Mouse (Mus musculus) liver (tissue): Measurements from ENCODE around the gene Fosl2.

ENCODE experiments used
- DNase-seq: peaks from one replicate; pipeline ENCODE4 v3.0.0-alpha.2; 2020; ENCODE audit warnings: mixed read lengths

The Fosl2 gene

DNA sequence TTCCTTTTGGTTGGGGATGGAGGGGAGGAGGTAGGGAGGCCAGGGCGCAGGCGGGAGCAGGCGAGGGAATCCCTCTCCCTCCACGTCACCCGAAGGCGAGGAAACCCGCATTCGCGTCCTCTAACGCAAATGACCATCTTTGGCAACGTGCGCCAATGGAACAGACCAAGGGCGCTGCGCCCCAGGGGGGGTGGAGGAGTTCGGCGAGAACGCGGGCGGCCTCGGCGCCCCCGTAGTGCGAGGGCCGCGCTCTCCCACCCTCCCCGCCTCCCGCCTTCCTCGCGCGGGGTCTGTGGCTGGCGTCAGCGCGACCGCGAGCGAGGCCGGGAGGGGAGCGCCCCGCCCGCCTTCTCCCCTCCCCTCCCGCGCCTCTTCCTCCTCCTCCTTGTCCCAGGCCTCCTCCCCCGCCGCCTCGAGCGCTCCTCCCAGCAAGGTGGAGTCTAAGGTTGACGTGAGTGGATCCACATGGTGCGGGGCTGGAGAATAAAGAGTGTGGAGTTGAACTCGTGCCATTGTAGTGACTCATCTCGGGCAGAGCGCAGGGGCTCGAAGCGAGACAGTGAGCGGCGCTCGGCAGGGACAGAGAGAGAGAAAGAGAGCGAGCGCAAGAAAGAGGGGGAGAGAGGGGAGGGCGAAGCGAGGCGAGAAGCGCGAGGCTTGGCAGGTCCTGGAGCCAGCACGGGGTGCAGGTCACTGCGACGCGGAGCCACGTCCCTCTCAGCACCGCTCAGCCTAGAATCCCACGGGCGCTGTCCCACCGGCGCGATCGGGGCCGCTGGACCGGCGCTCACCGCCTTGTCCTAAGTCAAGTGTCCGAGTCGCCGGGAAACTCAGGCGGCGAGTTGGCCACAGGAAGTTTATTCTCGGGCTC lies at the start of gene Fosl2:
Gene Fosl2 (plus strand): TSS at position 466 of the 871 bp plus-strand sequence.
- DNase-seq, result peak; percentile 84

DNA sequence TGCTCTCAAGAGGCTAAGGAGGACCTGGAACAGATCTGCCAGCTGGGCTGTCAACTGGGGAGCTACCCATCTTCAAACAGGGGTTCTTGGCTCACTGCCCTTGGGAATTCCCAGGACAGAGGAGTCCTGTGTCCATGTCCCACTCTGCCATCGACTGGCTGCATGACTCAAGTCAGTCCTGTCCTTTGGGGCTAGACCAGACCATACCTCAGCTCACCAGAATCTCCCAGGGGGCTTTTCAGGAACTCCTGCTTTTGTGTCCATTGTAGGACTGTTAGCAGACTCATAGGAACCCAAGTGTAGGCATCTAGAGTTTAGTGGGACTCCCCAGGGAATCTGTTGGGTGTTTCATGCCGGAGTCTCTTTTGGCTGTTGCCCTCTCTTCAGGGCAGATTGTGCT lies 49.6 kb upstream of the Fosl2 start:
- DNase-seq, result no peak

DNA sequence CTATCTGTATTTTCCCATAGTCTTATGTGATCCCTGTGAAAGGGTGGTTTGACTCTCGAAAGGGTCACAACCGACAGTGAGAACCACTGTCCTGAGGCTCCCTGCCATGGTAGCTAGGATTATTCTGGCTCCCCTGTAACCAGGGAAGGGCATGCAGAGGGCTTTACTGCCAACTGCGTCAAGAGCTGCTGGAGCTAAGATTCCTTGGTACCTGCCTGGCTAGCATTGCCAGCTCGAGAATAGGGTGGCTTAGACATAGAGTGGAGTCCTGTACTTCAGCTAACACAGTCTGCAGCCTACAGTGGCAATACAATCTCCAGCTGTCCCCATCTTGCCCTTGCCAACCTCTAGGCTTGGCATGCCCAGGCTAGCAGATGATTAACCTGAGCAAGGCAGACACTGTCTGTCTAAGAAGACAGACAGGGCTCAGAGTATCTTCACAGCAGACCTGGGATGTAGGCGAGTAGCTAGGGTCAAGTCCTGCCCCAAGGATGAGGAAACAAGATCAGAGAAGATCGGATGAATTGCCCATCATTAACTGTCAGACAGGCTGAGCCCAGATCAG lies 49.0 kb upstream of the Fosl2 start:
- DNase-seq, result no peak

DNA sequence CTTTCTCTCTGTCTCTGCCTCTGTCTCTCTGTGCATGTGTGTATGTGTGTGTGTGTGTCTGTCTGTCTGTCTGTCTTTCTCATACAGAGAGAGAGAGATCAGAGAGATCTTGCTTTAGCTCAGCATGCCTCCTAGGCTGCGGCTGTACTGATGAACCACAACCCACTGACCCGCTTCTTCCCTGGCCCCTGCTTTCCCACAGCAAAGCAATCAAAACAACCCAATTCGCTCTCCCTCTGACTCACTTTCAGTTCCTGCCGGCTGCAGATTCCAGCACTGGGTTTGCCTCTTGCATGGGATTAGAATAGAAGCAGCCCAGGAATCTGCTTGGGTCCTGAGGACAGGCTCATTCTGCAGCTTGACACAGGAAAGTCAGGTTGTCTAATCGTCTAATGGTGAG lies 46.1 kb upstream of the Fosl2 start:
- no peak for DNase-seq

DNA sequence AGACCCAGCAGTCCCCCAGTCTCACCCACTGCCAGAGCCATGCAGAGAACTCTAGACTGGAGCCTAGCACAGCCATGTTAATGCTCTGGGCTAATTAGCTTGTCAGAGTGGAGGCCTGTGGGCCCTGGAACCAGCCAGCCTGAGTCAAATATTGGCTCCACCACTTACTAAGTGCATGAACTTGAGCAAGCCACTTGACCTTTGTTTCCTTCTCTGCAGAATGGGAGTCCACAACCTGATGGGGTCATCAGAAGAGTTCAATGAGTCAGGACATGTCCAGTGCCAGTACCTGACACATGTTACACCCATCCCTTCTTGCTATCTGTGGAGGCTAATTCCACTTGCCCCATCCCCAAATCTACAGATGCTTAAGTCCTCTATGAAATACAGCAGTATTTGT lies 43.3 kb upstream of the Fosl2 start:
- no peak for DNase-seq

DNA sequence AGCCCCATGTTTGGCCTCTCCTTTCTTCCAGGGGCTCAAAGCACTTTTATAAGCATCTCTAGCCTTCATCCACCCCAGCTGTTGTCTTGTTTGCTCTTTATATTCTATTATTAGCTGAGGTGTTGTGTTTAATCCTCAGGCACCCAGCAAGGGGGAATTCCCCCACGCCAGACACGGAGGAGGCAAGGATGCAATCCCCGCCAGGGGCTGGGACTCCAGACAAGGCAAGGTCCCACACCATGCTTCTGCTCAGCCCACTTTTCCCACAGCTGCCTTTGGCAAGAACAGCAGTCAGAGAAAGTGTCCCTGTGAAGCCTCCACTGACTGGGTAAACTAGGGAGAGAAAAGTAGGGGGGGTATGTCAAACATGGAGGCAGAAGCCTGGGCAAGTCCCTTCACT lies 36.9 kb upstream of the Fosl2 start:
- no peak for DNase-seq

DNA sequence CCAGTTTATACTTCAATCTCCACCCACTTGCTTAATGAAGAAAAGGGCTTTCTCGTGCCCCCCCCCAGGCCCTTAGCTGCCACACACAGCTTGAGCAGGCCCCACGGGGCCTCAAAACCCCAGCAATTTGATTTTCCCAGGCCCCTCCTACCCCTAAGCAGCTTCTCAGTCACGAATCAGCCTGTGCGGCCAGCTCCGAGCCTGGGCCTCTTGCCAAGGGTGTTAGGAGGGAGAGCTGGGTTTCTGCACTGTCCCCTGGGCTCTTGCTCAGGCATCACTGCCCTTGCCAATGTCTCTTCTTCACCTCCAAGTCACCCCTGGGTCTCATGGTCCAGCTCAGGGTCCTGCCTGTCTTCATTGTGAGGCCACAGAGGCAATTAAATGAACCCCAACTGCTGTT lies 33.1 kb upstream of the Fosl2 start:
- peak; percentile 32 for DNase-seq

DNA sequence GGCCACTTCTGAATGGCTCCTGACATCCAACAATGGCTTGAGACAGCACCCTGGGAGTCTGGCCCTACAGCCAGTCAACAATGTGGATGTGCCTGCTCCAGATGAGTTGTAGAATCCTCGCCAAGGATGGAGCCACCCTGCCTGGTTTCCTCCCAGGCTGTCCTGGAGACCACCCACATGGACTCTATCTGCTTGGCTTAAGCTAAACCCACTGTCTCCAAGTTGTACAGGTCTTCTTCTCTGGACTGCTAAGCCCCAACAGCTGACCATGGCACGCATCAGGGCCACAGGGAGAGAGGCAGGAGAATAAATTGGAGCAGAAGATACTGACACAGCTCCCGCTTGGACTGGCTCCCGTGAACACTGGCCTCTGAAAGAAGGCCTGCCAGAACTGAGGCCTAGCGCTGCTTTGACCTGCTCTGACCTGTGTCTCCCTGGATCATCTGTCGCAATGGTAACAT lies 32.6 kb upstream of the Fosl2 start:
- no peak for DNase-seq

DNA sequence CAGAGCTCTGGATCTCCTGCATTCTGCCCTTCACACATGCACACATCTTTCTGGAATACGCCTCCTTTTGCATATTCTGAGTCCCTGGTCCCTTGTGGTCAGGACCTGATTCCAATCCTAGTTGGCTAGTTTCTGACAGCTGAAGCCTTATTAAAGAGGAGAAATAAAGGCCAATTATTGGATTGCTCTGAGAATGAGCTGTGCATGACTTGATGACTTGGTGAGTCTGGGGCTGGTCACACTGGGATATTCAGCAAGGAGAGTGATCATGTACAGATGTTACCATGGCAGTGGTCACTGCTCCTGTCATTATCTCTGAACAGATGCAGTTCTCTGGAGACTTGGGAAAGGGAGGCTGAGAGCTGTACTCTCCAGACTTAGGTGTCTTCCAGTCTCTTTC lies 32.1 kb upstream of the Fosl2 start:
- DNase-seq, result no peak

DNA sequence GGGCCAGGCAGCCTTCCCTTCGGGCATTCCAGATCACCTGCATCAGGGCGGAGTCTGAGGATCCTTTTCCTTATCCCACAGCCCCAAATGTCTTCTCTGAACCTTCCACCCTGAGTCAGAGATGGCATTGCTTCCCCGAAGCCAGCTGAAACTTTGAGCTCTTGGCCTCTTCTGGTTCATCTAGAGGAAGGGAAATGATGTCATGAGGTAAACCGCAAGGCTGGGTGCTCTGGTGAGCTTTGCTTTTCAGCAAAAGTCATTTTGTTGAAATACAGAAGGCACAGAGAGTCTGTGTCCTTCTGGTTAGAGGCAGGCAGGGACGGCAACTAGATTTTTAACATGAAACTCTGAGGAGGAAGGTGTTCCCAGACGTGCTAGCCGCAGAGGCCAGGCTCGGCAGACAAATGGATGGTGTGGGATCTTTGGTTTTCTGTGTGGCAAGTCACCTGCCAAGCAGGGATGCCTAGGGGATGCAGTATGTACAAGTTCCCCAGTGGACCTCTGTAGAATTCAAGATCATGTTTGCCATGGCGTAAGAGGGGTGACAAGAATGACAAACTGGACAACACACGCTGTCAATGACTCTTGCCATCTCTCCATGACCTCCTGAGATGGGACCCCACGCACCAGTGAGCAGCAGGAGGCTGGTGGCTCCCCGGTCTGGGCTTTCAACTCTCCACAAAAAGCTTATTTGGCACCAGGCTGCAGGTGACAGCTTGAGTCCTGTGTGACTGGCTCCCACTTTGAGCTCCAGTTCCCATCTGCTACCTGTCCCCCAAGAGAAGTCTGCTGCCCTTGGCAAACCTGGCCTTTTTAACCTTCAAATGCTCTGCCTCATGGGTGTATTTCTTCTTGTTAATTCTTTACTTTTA lies 31.2 kb upstream of the Fosl2 start:
- no peak for DNase-seq

DNA sequence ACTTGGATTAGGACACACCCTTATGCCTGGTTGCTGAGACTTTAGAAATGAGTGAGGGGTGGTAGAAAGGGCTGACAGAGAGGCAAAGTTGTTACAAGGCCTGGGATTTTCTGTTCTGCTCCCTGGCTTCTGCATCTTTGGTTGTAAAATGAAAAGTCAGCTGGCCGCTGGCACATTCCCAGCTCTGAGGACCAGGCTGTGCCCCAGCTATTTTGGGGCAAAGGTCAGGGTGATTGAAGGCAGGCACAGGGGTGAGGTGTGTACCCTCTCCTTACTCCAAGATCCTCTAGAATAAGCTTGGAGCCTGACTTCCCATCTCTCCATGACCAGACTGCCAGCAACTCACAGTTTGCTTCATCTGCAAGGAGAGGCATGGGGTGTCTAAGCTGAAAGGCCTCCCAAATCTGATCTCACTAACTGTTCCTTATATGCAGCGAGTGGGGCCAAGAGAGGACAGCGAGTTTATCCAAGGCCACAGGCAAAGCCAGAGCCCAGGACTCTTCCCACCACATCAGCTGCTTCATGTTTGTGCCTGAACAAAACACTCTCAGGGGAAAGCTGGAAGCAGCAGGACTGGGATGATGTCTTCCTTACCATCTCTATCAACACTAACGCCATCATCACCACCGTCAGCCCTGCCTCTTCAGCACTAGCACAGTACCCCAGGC lies 29.0 kb upstream of the Fosl2 start:
- no peak for DNase-seq

DNA sequence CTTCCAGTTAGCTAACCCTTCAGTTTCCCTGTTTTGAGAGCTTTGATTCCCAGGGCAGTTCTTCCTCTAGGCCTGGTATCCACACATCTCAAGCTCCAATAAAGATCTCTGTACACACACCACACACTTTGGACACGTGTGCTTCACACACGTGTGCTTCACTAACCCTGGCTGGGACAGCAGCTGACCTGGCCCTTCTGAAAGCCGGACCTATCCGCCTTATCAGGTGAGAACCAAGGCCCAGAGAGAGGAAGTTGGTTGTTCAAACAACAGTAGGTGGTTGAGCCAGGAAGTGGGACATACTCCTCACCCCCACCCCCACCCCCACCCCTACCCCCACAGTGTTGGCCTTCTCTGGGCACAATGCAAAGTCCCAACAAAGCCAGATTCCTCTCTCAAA lies 24.9 kb upstream of the Fosl2 start:
- DNase-seq, result no peak

DNA sequence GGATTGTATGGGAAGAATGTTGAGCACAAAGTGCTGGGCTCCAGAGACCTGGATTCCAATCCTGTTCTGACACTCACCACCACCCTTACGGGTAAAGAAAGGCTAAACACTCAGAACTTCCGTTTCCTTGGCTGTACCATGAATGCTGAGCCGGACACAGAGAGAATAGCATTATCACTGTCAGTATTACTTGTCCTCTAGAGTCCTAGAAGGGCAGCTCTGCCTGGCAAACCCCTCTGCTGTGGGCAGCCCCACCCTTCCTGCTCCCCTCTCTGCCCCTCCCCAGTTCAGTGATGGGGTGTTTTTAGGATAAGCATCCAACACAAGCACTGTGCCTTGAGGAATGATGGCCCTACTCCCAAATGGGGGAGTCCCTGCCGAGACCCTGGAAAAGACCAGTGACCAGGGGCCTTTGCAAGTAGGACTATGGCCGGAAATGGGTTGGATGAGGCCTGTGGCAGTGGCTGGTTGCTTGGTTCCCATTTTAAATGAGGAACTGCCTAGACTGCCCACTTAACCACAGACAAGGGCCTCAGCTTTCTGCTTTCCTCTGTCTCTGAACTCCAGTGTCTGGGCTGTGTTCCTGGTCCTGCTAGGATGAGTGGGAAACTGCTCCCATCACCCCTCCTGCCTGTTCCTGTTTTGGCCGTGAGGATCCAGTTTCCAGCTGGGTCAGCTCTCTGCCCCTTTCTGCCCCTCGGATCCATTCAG lies 23.2 kb upstream of the Fosl2 start:
- peak; percentile 22 for DNase-seq

DNA sequence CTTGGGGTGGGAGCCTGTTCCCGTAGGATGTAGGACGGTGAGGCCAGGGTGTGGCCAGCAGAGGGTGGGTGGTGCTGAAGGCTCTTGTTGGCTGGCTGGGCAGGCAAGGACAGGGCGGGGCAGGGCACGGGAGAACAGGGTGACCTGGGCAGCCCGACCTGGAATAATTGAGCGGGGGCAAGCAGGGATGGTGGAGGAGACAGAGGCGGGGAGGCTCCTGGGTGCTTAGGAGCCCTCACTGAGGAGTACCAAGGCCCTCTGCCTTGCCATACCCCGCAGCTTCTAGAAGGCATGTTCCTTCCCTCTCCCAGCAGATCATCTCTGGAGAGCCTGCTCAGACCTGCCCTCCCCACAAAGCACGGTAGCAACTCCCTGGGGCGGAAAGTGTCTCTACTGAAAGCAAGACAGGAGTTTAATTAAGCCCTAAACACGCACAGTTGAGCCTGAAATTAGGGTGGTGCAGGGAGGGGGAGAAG lies 14.7 kb upstream of the Fosl2 start:
- DNase-seq, result no peak

DNA sequence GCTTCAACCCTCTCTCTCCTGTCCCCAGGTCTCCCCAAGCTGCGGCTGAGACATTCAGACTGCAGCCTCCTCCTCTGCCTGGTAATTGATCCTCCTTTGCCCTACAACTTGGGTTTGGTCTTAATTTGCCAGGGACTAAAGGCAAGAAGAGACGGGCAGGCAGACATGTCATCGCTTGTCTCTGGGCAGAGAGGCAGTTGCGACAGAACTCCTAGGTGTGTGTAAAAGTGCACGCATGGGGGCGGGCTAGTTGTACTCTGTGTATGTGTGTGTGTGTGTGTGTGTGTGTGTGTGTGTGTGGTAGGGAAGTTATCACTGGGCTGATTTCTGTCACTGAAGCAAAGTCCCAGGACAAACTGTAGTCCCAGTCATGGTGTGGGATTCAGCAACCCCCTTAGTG lies 13.7 kb upstream of the Fosl2 start:
- no peak for DNase-seq

DNA sequence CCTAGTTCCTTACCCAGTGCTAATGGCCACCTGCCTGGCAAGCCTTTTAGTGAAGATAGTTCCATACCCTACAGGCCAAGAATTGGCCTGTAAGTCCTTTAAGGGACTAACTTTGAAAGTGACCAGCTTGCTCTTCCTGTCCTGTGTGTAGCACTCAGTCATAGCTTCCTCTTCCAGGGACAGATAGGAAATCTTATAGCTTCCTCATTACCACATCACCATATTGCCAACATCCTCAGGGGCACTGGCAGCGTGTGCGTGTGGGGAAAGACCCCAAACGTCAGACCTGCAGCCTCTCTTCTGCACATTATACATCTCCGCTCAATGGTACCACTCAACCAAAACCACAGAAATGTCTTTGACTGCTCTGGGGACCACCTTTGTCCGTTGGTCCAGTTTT lies 13.2 kb upstream of the Fosl2 start:
- no peak for DNase-seq

DNA sequence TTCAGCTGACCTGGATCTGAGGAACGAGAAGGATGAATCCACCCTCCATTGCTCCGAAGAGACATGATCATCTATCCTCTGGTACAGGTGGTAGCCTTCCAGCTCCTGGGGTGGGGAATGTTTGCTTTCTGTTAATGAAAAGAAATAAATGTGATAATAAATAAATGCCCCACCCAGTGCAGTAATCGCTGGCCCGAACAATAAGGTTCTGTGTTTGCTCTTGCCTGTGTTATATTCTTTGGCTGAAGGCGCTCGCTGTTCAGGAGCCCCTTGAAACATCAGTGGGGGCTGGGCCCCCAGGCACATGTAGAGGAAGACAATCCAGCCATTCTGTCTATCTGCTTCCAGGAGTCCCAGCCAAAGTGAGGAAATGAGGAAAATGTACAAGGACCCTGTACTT lies 10.6 kb upstream of the Fosl2 start:
- no peak for DNase-seq

DNA sequence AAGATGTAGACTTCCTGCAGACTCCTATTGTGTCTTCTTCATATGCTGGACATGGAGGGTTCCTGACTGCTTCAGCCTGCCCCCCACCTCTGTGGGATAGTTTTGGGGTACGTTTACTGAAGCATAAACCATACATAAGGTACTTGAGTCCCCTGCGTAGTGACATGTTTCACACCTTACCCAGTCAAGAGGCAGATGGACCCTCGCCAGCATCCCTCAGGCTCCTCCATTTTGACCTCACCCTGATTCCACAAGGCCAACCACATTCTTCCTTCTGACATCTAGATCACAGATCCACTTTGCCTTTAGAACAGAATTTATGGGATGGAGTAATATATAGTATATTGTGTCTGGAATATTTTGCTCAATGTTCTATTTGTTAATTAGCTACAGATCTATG lies 8.4 kb upstream of the Fosl2 start:
- no peak for DNase-seq

DNA sequence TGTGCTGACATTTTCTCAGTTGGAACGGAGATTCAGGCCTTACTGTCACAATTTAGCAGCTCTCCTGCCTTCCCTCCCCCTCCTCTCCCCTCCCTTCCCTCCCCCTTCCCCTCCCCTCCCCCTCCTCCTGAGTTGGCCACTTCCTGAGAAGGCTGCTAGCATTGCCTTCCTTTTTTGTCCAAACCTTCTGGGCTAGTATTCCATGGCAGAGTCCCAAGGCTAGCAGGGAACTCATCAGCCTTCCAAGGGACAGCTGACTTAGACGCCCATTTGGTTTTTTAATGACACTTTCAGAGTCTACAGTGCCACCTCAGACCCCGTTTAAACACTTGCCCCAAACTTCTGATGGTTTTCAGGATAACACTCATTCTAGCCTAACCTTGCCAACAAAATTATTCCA lies 7.7 kb upstream of the Fosl2 start:
- DNase-seq, result no peak

DNA sequence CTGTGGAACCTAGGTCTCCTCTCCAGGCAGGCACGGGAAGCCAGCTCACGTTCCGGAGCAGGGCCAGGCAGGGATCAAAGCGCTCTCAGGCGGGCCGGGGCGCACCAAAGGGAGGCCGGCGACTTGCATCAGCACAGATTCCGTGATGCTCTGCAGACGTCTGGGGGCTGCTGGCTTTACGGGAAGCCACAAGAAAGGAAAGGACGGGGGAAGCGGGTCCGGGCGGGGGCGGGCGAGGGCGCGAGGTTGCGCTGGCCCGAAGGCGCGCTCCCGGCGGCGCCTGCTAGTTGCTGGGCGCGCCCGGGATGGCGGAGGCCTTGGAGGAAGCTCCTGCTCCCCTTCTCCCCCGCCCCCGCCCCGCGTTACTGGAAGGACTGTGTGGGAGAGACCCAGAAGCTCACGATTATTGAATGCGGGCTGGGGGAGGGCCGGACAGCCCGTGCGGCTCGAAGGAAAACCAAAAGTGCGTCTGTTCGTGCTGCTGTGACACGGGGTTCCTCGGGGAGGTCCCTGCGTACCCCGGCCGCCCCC lies 2.6 kb upstream of the Fosl2 start:
- peak; percentile 49 for DNase-seq

DNA sequence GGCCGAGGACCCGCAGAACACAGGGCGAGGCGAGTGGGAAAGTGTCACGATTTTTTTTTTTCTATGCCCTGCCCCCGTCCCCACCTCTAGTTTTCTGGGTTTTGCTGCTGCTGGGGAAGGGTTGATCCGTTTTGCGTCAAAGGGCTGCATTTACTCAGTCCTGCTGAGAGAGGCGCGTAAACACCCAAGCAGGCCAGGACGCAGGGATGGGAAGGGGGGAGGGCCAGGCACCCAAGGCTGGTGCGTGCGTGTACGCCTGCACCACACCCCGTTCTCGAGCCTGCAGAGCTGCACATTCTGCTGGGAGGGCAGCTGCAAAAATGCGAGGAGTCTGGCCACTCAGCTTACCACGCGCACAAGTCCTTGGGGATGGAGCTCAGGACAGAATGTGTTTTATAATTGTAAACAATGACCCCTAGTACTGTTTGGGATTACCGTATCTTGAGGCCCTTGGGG lies 2.0 kb upstream of the Fosl2 start:
- peak; percentile 44 for DNase-seq
